Mouse (Mus musculus): ENCODE data around the gene Desi2. TPM values are rescaled to one million over a fixed set of nuclear protein-coding genes. Genes with fewer than 3 reads are reported as not detected.

Desi2 gene
- polyA plus RNA-seq, 1 experiment = 11.4 TPM

- TF ChIP-seq POLR2AphosphoS2 (IDR thresholded peaks at IDR 0.05; ENCODE audit: insufficient read length, low read depth) (no peak), REST (IDR thresholded peaks at IDR 0.05; ENCODE audit: insufficient read depth, insufficient read length) (no peak), E2F4 (IDR thresholded peaks at IDR 0.05; ENCODE audit: insufficient read depth) (no peak), POLR2A (IDR thresholded peaks at IDR 0.05; ENCODE audit: insufficient read length, low read depth) (no peak), MYOD1 (IDR thresholded peaks at IDR 0.05; ENCODE audit: control insufficient read depth in 1 of 3, insufficient read length in 2 of 3, low read depth in 2 of 3) (no peak), MAX (IDR thresholded peaks at IDR 0.05; ENCODE audit: low read depth) (no peak), MYOG (IDR thresholded peaks at IDR 0.05; ENCODE audit: control insufficient read depth in 1 of 3, insufficient read depth in 1 of 3, insufficient read length in 2 of 3, low read depth in 2 of 3) (no peak), USF1 (IDR thresholded peaks at IDR 0.05; ENCODE audit: low read depth) (no peak), SRF (IDR thresholded peaks at IDR 0.05; ENCODE audit: control insufficient read depth, insufficient read length, low read depth) (no peak), TCF12 (IDR thresholded peaks at IDR 0.05; ENCODE audit: insufficient read depth, poor library complexity, severe bottlenecking) (no peak), CEBPB (IDR thresholded peaks at IDR 0.05; ENCODE audit: insufficient read depth, poor library complexity, severe bottlenecking) (no peak)
- Histone ChIP-seq H3K79me2 (ENCODE audit: control insufficient read depth, insufficient read depth) (no peaks in the 10 kb centered on the region), H3K4me3 (no peak overlapping the region), H3K27me3 (ENCODE audit: control insufficient read depth, insufficient read depth, insufficient read length) (no peaks in the 10 kb centered on the region), H3K36me3 (ENCODE audit: control insufficient read depth, insufficient read depth) (no peaks in the 10 kb centered on the region), H3ac (ENCODE audit: control insufficient read depth, insufficient read length) (no peak overlapping the region), H3K4me2 (ENCODE audit: low read depth) (no peak overlapping the region)
These were observed 48.8 kb downstream of the Desi2 start for GRCm38 (mm10) chr1:178235919-178236466.

- no peak overlapping the region for H3K4me3 ChIP-seq
- TF ChIP-seq TCF3 (IDR thresholded peaks at IDR 0.05; ENCODE audit: insufficient read length, low read depth) = no peak
- TF ChIP-seq USF1 (IDR thresholded peaks at IDR 0.05; ENCODE audit: low read depth) = no peak
- peak in 2 of 3 experiments; percentile 50 to 85 for TF ChIP-seq MYOD1 (IDR thresholded peaks at IDR 0.05; ENCODE audit: control insufficient read depth in 1 of 3, insufficient read length in 2 of 3, low read depth in 2 of 3)
- no peak for TF ChIP-seq POLR2A (IDR thresholded peaks at IDR 0.05; ENCODE audit: insufficient read length, low read depth)
- TF ChIP-seq MYOG (IDR thresholded peaks at IDR 0.05; ENCODE audit: control insufficient read depth in 1 of 3, insufficient read depth in 1 of 3, insufficient read length in 2 of 3, low read depth in 2 of 3) = no peak
- no peak for TF ChIP-seq POLR2AphosphoS2 (IDR thresholded peaks at IDR 0.05; ENCODE audit: insufficient read length, low read depth)
- no peak for TF ChIP-seq CEBPB (IDR thresholded peaks at IDR 0.05; ENCODE audit: insufficient read depth, poor library complexity, severe bottlenecking)
- H3K27me3 ChIP-seq (ENCODE audit: control insufficient read depth, insufficient read depth, insufficient read length) = no peaks in the 10 kb centered on the region
- no peak overlapping the region for H3ac ChIP-seq (ENCODE audit: control insufficient read depth, insufficient read length)
- no peaks in the 10 kb centered on the region for H3K36me3 ChIP-seq (ENCODE audit: control insufficient read depth, insufficient read depth)
- H3K79me2 ChIP-seq (ENCODE audit: control insufficient read depth, insufficient read depth) = no peaks in the 10 kb centered on the region
- no peak overlapping the region for H3K4me2 ChIP-seq (ENCODE audit: low read depth)
These were observed 51.5 kb downstream of the Desi2 start for GRCm38 (mm10) chr1:178238676-178239075.

GRCm38 (mm10) chr1:178241884-178242508, 54.8 kb downstream of the Desi2 start:
- H3K4me2 ChIP-seq (ENCODE audit: low read depth) = no peak overlapping the region
- H3K36me3 ChIP-seq (ENCODE audit: control insufficient read depth, insufficient read depth) = peaks cover 4% of the 10 kb centered on the region
- H3ac ChIP-seq (ENCODE audit: control insufficient read depth, insufficient read length) = no peak overlapping the region
- H3K4me3 ChIP-seq = no peak overlapping the region
- no peaks in the 10 kb centered on the region for H3K27me3 ChIP-seq (ENCODE audit: control insufficient read depth, insufficient read depth, insufficient read length)
- no peaks in the 10 kb centered on the region for H3K79me2 ChIP-seq (ENCODE audit: control insufficient read depth, insufficient read depth)
- TF ChIP-seq USF1 (IDR thresholded peaks at IDR 0.05; ENCODE audit: low read depth) = no peak
- TF ChIP-seq POLR2A (IDR thresholded peaks at IDR 0.05; ENCODE audit: insufficient read length, low read depth) = no peak
- TF ChIP-seq CEBPB (IDR thresholded peaks at IDR 0.05; ENCODE audit: insufficient read depth, poor library complexity, severe bottlenecking) = no peak
- TF ChIP-seq TCF3 (IDR thresholded peaks at IDR 0.05; ENCODE audit: insufficient read length, low read depth) = no peak
- no peak for TF ChIP-seq TCF12 (IDR thresholded peaks at IDR 0.05; ENCODE audit: insufficient read depth, poor library complexity, severe bottlenecking)
- no peak for TF ChIP-seq REST (IDR thresholded peaks at IDR 0.05; ENCODE audit: insufficient read depth, insufficient read length)
- no peak for TF ChIP-seq E2F4 (IDR thresholded peaks at IDR 0.05; ENCODE audit: insufficient read depth)
- TF ChIP-seq MYOG (IDR thresholded peaks at IDR 0.05; ENCODE audit: control insufficient read depth in 1 of 3, insufficient read depth in 1 of 3, insufficient read length in 2 of 3, low read depth in 2 of 3) = no peak
- no peak for TF ChIP-seq MYOD1 (IDR thresholded peaks at IDR 0.05; ENCODE audit: control insufficient read depth in 1 of 3, insufficient read length in 2 of 3, low read depth in 2 of 3)

- peaks cover 26% of the 10 kb centered on the region for H3K36me3 ChIP-seq (ENCODE audit: control insufficient read depth, insufficient read depth)
- no peak overlapping the region for H3ac ChIP-seq (ENCODE audit: control insufficient read depth, insufficient read length)
- H3K79me2 ChIP-seq (ENCODE audit: control insufficient read depth, insufficient read depth) = no peaks in the 10 kb centered on the region
- H3K4me3 ChIP-seq = no peak overlapping the region
- no peaks in the 10 kb centered on the region for H3K27me3 ChIP-seq (ENCODE audit: control insufficient read depth, insufficient read depth, insufficient read length)
- TF ChIP-seq E2F4 (IDR thresholded peaks at IDR 0.05; ENCODE audit: insufficient read depth) = no peak
- no peak for TF ChIP-seq CEBPB (IDR thresholded peaks at IDR 0.05; ENCODE audit: insufficient read depth, poor library complexity, severe bottlenecking)
- no peak for TF ChIP-seq MYOD1 (IDR thresholded peaks at IDR 0.05; ENCODE audit: control insufficient read depth in 1 of 3, insufficient read length in 2 of 3, low read depth in 2 of 3)
- no peak for TF ChIP-seq TCF12 (IDR thresholded peaks at IDR 0.05; ENCODE audit: insufficient read depth, poor library complexity, severe bottlenecking)
- TF ChIP-seq SRF (IDR thresholded peaks at IDR 0.05; ENCODE audit: control insufficient read depth, insufficient read length, low read depth) = no peak
- TF ChIP-seq MYOG (IDR thresholded peaks at IDR 0.05; ENCODE audit: control insufficient read depth in 1 of 3, insufficient read depth in 1 of 3, insufficient read length in 2 of 3, low read depth in 2 of 3) = no peak
- no peak for TF ChIP-seq POLR2A (IDR thresholded peaks at IDR 0.05; ENCODE audit: insufficient read length, low read depth)
- no peak for TF ChIP-seq MAX (IDR thresholded peaks at IDR 0.05; ENCODE audit: low read depth)
- TF ChIP-seq REST (IDR thresholded peaks at IDR 0.05; ENCODE audit: insufficient read depth, insufficient read length) = no peak
- TF ChIP-seq TCF3 (IDR thresholded peaks at IDR 0.05; ENCODE audit: insufficient read length, low read depth) = no peak
- TF ChIP-seq USF1 (IDR thresholded peaks at IDR 0.05; ENCODE audit: low read depth) = no peak
- no peak for TF ChIP-seq POLR2AphosphoS2 (IDR thresholded peaks at IDR 0.05; ENCODE audit: insufficient read length, low read depth)
- H3K4me2 ChIP-seq (ENCODE audit: low read depth) = no peak overlapping the region
These were observed 61.0 kb downstream of the Desi2 start for GRCm38 (mm10) chr1:178248107-178248820.
